Mouse (Mus musculus) T-helper 2 cell (primary cell): ENCODE data around the gene Ppil2.

Experiments used
- in situ Hi-C: fragments of 300-600 bp; cut with MboI, MseI; formaldehyde crosslinking; loops from one replicate; pipeline ENCODE4 v1.15.1; 2025; ENCODE audit warnings: high pct_unique_total_duplicates

Gene Ppil2

GRCm38 (mm10) chr16:17102630-17103220 is 8.3 kb downstream of the Ppil2 start:
- in situ Hi-C loops: no loop called here

GRCm38 (mm10) chr16:17096938-17097337 is 14.1 kb downstream of the Ppil2 start:
- in situ Hi-C loops: no loop called here

- in situ Hi-C loops: no loop called here
Measured at GRCm38 (mm10) chr16:17088346-17088745, 22.7 kb downstream of the Ppil2 start.

- in situ Hi-C loops: no loop called here
Measured at GRCm38 (mm10) chr16:17086669-17087193, 24.3 kb downstream of the Ppil2 start.

GRCm38 (mm10) chr16:17086241-17086640 is 24.8 kb downstream of the Ppil2 start:
- in situ Hi-C loops: no loop called here

GRCm38 (mm10) chr16:17085636-17086035 is 25.4 kb downstream of the Ppil2 start:
- in situ Hi-C loops: no loop called here

- in situ Hi-C loops: no loop called here
Measured at GRCm38 (mm10) chr16:17082121-17082792, 28.8 kb downstream of the Ppil2 start.

GRCm38 (mm10) chr16:17078101-17078500 is 33.0 kb downstream of the Ppil2 start:
- in situ Hi-C loops: no loop called here

GRCm38 (mm10) chr16:17076869-17077268 is 34.2 kb downstream of the Ppil2 start:
- in situ Hi-C loops: no loop called here

- in situ Hi-C loops: no loop called here
Measured at GRCm38 (mm10) chr16:17076301-17076700, 34.8 kb downstream of the Ppil2 start.

- in situ Hi-C loops: no loop called here
Measured at GRCm38 (mm10) chr16:17073000-17073399, 38.1 kb downstream of the Ppil2 start.

- in situ Hi-C loops: no loop called here
Measured at GRCm38 (mm10) chr16:17070716-17071115, 40.3 kb downstream of the Ppil2 start.

- in situ Hi-C loops: no loop called here
Measured at GRCm38 (mm10) chr16:17069511-17070443, 41.3 kb downstream of the Ppil2 start, which contains the start of gene Ypel1. Gene Ypel1, plus strand, starts transcription at chr16:17069696.

GRCm38 (mm10) chr16:17067552-17067951 is 43.5 kb downstream of the Ppil2 start:
- in situ Hi-C loops: no loop called here

GRCm38 (mm10) chr16:17062338-17062737 is 48.7 kb downstream of the Ppil2 start:
- in situ Hi-C loops: no loop called here

- in situ Hi-C loops: no loop called here
Measured at GRCm38 (mm10) chr16:17055584-17055983, 55.5 kb downstream of the Ppil2 start.

GRCm38 (mm10) chr16:17053903-17054302 is 57.2 kb downstream of the Ppil2 start:
- in situ Hi-C loops: no loop called here

- in situ Hi-C loops: no loop called here
Measured at GRCm38 (mm10) chr16:17052087-17052486, 59.0 kb downstream of the Ppil2 start.

GRCm38 (mm10) chr16:17049886-17050285 is 61.2 kb downstream of the Ppil2 start:
- in situ Hi-C loops: no loop called here

GRCm38 (mm10) chr16:17045287-17045686 is 65.8 kb downstream of the Ppil2 start:
- in situ Hi-C loops: no loop called here

- in situ Hi-C loops: no loop called here
Measured at GRCm38 (mm10) chr16:17044320-17044719, 66.7 kb downstream of the Ppil2 start.

GRCm38 (mm10) chr16:17041417-17041816 is 69.6 kb downstream of the Ppil2 start:
- in situ Hi-C loops: no loop called here
